Mouse (Mus musculus): ENCODE data around the gene Mxd4.
A peak's percentile ranks its signal among the peaks of the same experiment; 100 is the strongest.

The Mxd4 gene

GRCm38 (mm10) chr5:34168950-34169891, 18.3 kb downstream of the Mxd4 start, which contains the start of the genes Poln and Haus3:
Gene Poln (minus strand): TSS chr5:34169448.
Gene Haus3 (minus strand): TSS chr5:34169527.
- DNase-seq (ENCODE audit: low spot score), result peak; percentile 98

DNA sequence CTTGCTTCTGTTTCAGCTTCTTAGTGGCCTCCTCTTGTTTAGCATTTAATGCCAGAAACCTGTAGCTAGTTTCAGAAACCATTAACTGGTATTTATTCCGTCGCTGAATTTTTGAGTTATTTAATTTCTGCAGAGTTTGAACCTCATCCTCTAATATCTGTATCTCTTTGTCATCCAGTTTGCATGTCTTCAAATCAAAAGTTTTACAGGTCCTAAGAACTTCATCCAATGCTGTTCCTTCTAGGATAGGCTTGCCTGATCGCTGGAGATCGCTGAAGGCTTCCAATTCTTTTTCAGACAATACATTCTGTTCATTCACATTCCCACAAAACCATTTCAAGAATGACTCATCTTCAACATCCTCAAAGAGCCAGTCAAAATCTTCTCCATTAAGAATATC, 19.7 kb downstream of the Mxd4 start:
- DNase-seq (ENCODE audit: low spot score), result no peak

GRCm38 (mm10) chr5:34165793-34166192, 21.7 kb downstream of the Mxd4 start:
- DNase-seq (ENCODE audit: low spot score), result no peak

- no peak for DNase-seq (ENCODE audit: low spot score)
These were observed 39.0 kb downstream of the Mxd4 start for GRCm38 (mm10) chr5:34148476-34148875.

DNA sequence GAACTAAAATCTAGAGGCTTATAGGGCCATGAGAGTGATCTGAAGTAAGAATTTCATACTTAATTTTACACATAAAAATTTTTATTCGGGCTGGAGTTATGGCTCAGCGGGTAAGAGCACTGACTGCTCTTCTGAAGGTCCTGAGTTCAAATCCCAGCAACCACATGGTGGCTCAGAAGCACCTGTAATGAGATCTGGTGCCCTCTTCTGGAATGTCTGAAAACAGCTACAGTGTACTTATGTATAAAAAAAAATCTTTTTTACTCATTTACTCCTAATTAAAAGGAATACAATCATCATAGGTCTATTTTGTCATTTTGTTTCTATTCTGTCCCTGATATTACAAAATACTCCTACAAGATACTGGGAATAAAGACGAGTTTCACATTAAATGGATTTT, 40.0 kb downstream of the Mxd4 start:
- DNase-seq (ENCODE audit: low spot score), result no peak

- peak; percentile 57 for DNase-seq (ENCODE audit: low spot score)
These were observed 47.8 kb downstream of the Mxd4 start for GRCm38 (mm10) chr5:34139751-34140150.

- DNase-seq (ENCODE audit: low spot score), result no peak
These were observed 54.8 kb downstream of the Mxd4 start for GRCm38 (mm10) chr5:34132731-34133130.

DNA sequence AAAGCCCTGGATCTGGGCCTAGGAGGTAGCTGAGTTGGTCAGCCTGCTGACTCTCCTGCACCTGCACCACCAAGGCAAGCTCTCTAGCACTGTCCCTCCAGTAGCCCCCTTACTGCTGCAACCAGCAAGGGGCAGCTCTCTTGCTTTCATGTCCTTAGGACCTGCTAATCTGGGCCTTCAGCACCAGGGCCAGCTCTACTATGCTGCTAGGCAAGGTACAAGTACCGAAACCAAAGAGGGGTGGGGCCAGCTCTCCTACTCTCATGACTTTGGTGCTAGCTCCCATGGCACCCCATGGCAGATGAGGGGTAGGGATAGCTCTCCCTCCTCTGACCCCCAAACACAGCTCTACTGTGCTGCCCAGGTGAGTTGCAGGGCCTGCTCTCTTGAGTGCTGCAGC, 63.4 kb downstream of the Mxd4 start:
- no peak for DNase-seq (ENCODE audit: low spot score)

Measured in testis, postnatal 10 days (tissue).